Mouse (Mus musculus) liver (tissue): Measurements from ENCODE around the gene Pcdh9.
"Not testable (repeated sequence)": the region's sequence is repeated elsewhere in the genome, so short reads cannot be mapped to it uniquely, and the experiment has no call there.

Experiments
- DNase-seq: peaks from one replicate; pipeline ENCODE4 v3.0.0-alpha.2; 2020; ENCODE audit warnings: mixed read lengths

Pcdh9 gene

GRCm38 (mm10) chr14:93350906-93351305 is 539.6 kb downstream of the Pcdh9 start:
- DNase-seq = no peak

GRCm38 (mm10) chr14:93349166-93349565 is 541.3 kb downstream of the Pcdh9 start:
- no peak for DNase-seq

DNA sequence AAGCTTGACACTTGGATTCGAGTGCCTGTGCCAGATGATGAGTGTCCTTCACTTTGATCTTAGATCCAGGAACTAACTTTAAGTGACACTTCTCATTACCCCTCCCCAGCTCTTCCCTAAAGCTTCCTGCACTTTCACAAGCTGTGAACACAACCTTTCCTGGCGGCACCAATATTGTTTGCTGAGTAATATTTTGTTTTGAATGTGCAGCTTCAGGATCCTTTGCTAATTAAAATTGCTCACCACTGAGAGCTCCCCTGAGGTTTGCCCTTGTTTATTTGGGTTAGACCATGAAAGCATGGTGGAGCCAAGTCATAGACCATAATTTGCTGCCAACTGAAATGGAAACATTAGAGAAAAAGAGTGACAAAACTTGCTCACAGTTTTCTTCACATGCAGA is 543.4 kb downstream of the Pcdh9 start:
- DNase-seq = no peak

GRCm38 (mm10) chr14:93342781-93343180 is 547.7 kb downstream of the Pcdh9 start:
- no peak for DNase-seq

- DNase-seq = no peak
Measured at GRCm38 (mm10) chr14:93341390-93341789, 549.1 kb downstream of the Pcdh9 start.

DNA sequence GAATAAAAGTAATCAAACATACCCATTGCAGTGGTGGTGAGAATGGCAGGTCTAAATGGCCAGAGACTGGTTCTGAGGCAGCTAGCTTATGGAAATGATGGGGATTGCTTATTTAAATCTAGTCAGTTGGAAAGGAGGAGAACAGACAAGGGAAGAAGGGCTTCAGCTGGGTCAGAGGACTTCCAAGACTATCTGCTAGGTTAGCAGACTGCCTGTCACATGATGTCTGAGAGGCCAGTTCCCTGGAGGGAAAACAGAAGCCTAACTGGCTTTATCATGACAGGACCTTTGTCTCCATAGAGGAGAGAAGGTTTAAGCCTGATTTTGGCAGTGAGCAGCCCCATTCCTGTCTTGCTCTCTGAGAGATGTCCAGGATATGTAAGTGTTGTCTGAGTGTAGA is 561.2 kb downstream of the Pcdh9 start:
- no peak for DNase-seq

GRCm38 (mm10) chr14:93317393-93317792 is 573.1 kb downstream of the Pcdh9 start:
- no peak for DNase-seq

DNA sequence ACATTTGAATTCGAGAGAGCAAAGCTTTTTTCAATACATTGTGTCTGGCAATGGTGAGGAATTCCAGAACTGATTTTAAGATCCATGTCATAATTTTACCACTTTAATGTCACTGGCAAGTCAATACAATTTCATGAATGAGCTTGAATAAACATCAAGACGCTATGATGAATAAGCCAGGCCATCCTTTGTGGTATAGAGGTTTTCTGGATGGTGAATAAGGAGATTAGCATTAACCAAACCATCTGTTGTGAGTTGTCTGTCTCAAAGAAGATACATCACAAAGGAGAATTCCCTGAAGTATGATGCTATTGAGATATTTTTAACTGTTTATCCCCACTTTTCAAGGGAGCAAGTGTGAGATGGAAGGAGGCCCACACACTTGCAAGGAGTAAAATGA is 602.1 kb downstream of the Pcdh9 start:
- DNase-seq = no peak

DNA sequence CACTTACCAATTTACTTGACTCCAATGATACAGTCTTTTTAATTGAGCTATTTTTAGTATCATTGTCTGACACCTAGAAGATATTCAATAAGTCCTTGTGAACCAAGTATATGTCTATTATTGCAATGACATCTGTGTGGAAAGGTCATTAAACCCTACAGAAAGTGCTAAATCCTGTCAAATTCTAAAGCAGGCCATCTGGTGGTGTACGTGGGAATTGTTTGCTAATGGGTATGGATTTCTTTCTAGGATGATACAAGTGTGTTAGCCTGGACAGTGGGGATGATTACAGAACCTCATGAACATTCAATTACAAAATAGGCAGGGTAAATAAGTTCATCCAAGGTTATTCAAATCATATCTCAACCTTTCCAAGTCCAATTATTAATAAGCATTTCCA is 602.8 kb downstream of the Pcdh9 start:
- no peak for DNase-seq

DNA sequence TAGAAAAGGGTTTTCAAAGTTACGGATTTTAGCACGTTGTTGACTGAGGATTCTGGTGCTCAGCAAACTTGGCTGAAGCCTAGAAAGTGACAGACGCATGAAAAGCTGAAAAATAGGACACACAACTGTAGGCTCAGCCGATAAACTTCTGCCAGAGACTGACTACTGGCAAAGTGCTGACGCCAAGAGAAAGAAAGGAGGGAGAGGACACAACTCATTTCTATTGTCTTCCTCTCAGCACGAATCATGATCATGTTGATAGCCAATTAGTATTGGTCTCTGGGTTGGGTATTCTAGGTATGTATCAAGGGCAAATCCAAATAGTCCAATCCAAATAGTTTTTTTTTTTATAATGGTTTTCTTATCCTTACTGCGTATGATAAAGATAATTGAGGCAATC is 605.3 kb downstream of the Pcdh9 start:
- no peak for DNase-seq

DNA sequence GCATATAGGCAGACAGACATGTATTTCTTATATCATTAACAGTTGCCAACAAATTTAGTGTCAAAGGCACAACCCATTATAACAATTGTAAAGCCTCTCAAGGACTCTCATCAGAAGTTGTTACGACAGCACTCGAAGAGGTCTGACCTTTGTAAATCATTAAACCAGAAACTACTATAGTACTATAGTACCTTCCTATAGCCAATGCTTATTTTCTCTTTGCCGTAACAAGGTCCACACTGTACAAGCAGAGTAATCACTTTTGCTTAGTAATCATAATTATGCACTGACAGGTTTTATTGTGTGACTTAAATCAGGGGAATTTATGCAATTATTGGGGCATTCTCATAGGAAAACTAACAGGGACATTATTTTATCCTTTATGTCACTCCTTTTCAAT is 606.5 kb downstream of the Pcdh9 start:
- DNase-seq = no peak

- no peak for DNase-seq
Measured at GRCm38 (mm10) chr14:93275661-93276060, 614.8 kb downstream of the Pcdh9 start.

GRCm38 (mm10) chr14:93274767-93275166 is 615.7 kb downstream of the Pcdh9 start:
- no peak for DNase-seq

DNA sequence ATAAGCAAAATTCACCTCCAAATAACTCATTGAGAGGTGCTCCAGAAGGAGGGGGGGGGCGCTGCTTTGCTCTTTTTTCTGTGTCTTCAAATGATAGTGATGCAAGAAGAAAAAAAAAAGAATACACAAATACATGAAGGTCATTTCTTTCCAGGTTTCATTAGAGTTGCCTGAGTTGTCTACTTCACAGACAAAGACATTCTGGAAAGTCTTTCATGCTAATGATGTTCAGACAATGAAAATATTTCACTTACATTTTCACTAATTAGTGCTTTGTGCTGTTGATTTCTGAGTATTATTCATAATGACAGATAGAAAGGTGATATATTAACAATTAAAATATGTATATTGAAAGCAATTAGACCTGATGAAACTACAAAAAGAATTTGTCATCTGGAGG is 637.1 kb downstream of the Pcdh9 start:
- no peak for DNase-seq

- DNase-seq = no peak
Measured at GRCm38 (mm10) chr14:93240263-93240662, 650.2 kb downstream of the Pcdh9 start.

DNA sequence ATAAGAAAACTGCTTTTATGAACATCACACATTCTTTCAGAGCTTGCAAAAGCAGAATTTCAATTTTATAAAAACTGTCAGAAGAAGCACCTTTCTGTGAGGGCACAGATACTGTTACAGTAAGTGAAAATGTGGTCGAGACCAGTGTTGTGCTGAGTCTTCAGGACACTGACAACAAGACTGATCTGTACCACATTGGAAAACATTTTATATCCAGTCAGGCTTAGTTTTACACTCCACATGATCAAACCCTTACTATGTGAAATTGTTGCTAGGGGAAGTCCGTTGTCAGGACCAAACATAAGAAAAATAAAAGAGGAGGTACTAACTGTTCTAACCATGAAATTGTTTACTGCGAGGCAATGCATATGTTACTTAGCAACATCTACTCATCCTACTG is 656.1 kb downstream of the Pcdh9 start:
- DNase-seq = no peak

DNA sequence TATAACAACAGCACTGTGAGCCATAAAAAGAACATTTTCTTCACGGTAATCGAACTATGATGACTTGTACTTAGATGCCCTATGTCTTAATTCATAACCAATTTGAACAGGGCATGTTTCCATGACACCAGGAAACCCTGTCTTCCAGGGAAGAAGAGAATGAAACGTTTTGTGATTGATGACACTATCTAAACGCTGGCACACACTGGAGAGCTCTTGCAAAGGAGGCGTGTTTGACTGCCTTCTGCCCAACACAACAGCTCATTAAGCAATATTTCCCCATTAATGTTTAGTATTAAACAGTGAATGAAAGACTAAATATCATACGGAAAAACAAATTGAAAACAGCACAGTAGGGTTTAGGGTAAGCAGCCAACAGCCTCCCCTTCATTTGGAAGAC is 656.9 kb downstream of the Pcdh9 start:
- no peak for DNase-seq

GRCm38 (mm10) chr14:93214846-93215245 is 675.6 kb downstream of the Pcdh9 start:
- not testable (repeated sequence) for DNase-seq

GRCm38 (mm10) chr14:93199791-93200190 is 690.7 kb downstream of the Pcdh9 start:
- DNase-seq = no peak

GRCm38 (mm10) chr14:93182606-93183491 is 707.6 kb downstream of the Pcdh9 start:
- no peak for DNase-seq

DNA sequence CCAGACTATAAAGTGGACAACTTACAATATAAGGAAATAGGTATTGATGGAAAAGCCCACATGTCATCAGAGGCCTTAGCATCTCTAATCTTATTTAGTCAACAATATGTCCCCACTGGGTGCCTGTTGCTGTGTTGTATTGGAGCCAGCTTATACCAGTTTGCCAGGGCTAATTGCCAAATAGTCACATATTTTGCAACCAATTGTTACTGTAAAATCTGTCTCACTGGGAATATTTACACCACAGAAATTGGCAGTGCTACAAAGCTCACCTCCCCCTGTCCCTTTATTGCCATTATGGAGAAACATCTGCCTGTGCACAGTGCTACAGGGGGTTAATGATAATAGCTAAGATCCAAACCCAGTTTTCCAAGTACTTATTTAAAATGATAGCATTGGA is 721.3 kb downstream of the Pcdh9 start:
- DNase-seq = no peak

DNA sequence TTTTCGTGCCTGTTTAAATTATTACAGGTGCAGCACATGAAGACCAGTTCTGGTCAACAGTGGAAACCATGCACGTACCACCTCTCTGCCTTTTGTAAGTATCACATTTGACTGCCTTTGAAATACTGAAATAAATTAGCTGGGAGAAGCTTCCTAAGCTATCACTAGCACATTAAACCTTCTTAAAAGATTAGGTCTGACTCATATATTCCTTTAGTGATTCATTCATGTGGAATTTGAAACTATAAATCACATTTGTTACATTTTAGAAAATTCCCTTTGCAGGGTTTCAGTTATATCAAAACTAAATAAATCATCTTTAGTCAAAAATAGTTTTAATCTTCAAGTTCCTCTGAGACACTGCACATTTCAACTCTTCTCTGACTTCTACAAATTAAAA is 722.1 kb downstream of the Pcdh9 start:
- no peak for DNase-seq

DNA sequence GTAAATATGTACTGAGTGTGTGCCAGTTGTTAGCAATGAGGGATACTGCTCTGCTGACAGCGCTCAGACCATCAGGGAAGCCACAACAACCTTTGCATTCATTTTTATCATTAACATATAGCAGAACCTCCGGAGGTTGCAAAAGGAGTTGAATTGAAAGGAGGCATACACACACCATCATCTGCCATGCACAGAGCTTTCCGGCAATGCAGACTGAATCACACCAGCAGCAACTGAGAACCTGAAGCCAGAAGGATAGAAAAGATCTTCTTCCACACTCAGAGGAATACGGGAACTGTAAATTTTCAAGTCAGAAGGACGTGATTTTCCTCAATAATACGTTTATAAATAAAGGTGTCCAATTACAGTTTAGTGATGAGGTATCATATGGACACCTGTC is 747.1 kb downstream of the Pcdh9 start:
- DNase-seq = no peak

GRCm38 (mm10) chr14:93142076-93142475 is 748.4 kb downstream of the Pcdh9 start:
- DNase-seq = no peak

- DNase-seq = no peak
Measured at GRCm38 (mm10) chr14:93126993-93127392, 763.5 kb downstream of the Pcdh9 start.
